Mouse (Mus musculus): ENCODE measurements at regions not wholly inside any gene's neighbourhood (a gene's known extent, or its start where the extent isn't known, plus 50 kb on each side); places are given as distances from the start of the nearest gene placed in this dataset.
"Not testable (repeated sequence)": the region's sequence is repeated elsewhere in the genome, so short reads cannot be mapped to it uniquely, and the experiment has no call there.

DNA sequence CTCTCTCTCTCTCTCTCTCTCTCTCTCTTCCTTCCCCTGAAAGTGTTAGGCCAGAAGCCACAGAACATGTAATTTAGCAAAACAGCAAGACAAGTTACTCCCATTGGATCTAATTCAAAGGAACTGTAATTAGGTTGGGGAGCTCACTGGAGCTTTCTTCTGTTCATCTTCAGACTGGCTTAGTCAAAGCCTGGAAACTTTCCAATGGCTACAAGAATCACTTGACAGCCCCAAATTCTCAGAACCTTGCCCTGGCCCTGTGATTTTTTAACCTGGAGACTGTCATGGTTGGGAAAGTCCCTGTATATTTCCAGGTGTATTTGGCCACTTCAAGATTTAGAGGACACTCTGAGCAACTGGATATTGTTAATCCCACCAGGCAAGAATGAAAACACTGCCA, 381.2 kb downstream of the Arl4a start:
- Histone ChIP-seq H3K4me3 (ENCODE audit: insufficient read depth, low read length) (no peak overlapping the region), H3K4me1 (ENCODE audit: control insufficient read depth, insufficient read depth, low read length) (no peaks in the 10 kb centered on the region), H3K27ac (ENCODE audit: insufficient read depth, low read length) (no peak overlapping the region)
- TF ChIP-seq POLR2A (IDR thresholded peaks at IDR 0.05; ENCODE audit: low read depth, low read length) (no peak), CTCF (IDR thresholded peaks at IDR 0.05; ENCODE audit: borderline replicate concordance, insufficient read depth, low read length) (no peak)

DNA sequence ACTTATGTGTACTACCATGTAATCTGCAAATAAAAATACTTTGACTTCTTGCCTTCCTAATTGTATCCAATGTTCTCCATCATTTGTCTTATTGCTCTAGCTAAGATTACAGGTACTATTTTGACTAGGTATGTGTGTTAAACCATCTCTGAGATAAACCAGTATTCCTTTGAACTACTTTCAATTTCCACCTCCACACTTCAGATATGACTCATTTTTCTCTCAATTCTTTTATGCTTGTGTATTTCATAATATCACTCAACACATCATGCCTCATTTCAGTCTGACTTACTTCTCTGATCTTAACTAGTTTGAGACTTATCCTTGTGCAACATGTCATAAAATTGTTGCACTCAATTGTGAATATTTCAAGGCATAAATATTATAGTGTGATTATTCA, 388.9 kb downstream of the Arl4a start:
- Histone ChIP-seq H3K27ac (ENCODE audit: insufficient read depth, low read length) (no peak overlapping the region), H3K4me3 (ENCODE audit: insufficient read depth, low read length) (no peak overlapping the region), H3K4me1 (ENCODE audit: control insufficient read depth, insufficient read depth, low read length) (no peaks in the 10 kb centered on the region)
- no peak for TF ChIP-seq CTCF (IDR thresholded peaks at IDR 0.05; ENCODE audit: borderline replicate concordance, insufficient read depth, low read length)
- TF ChIP-seq POLR2A (IDR thresholded peaks at IDR 0.05; ENCODE audit: low read depth, low read length), result no peak

DNA sequence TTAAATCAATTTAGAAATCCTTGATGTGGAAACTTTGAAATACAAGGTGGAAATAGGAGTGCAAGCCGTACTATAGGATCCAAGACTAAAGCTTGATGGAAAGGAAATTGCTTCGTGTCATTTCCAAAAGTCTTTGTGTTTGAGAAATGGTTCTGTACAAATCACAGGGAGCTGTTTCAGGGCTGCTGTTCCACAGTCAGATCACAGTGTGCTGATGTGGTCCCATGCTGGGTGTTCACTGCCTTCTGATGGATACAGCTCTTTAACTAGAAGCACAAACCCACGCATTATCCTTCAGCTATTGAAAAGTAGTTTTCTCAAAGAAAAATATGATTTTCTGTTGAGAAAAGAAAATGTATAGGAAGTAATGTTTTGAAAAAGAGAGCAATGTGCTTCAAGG, 391.3 kb downstream of the Arl4a start:
- H3K4me3 ChIP-seq (ENCODE audit: insufficient read depth, low read length), result no peak overlapping the region
- H3K4me1 ChIP-seq (ENCODE audit: control insufficient read depth, insufficient read depth, low read length), result no peaks in the 10 kb centered on the region
- H3K27ac ChIP-seq (ENCODE audit: insufficient read depth, low read length), result no peak overlapping the region
- TF ChIP-seq CTCF (IDR thresholded peaks at IDR 0.05; ENCODE audit: borderline replicate concordance, insufficient read depth, low read length) (no peak), POLR2A (IDR thresholded peaks at IDR 0.05; ENCODE audit: low read depth, low read length) (no peak)

DNA sequence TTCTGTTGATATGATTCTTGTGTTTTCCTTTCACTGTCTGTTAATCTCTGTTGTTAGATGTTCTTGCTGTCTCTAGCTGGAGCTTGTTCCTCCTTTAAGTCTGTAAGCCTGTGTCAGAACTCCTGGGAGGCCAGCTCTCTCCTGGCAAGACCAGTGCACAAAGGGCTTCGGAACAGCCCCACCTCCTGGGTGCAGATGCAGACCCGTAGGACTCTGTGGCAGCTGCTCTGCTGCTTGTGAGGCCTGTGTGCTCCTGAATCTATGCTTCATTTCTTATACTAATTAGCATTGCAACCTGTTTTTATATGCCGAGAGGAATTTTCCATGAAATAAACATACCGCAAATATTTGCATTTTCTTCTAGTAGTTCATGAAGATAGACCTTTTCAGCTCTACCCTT, 392.2 kb downstream of the Arl4a start:
- TF ChIP-seq POLR2A (IDR thresholded peaks at IDR 0.05; ENCODE audit: low read depth, low read length) (no peak), CTCF (IDR thresholded peaks at IDR 0.05; ENCODE audit: borderline replicate concordance, insufficient read depth, low read length) (no peak)
- Histone ChIP-seq H3K4me3 (ENCODE audit: insufficient read depth, low read length) (no peak overlapping the region), H3K27ac (ENCODE audit: insufficient read depth, low read length) (no peak overlapping the region), H3K4me1 (ENCODE audit: control insufficient read depth, insufficient read depth, low read length) (no peaks in the 10 kb centered on the region)

DNA sequence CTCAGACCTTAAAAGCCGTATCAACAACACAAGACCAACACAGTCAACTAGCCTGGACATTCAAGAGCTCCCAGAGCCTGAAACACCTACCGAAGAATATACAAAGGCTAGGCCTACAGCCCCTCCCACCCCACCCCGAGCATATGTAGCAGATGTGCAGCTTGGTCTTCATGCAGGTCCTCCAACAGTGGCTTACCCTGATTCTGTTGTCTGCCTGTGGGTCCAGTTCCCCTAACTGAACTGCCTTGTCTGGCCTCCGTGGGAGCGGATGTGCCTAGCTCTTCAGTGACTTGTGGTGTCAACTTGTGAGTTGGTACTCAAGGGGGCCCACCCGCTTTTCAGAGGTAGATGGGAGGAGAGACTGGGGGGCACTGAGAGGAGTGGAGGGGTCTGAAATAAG, 398.6 kb downstream of the Arl4a start:
- Histone ChIP-seq H3K27ac (ENCODE audit: insufficient read depth, low read length) (no peak overlapping the region), H3K4me1 (ENCODE audit: control insufficient read depth, insufficient read depth, low read length) (no peaks in the 10 kb centered on the region), H3K4me3 (ENCODE audit: insufficient read depth, low read length) (no peak overlapping the region)
- TF ChIP-seq CTCF (IDR thresholded peaks at IDR 0.05; ENCODE audit: borderline replicate concordance, insufficient read depth, low read length) (no peak), POLR2A (IDR thresholded peaks at IDR 0.05; ENCODE audit: low read depth, low read length) (no peak)

DNA sequence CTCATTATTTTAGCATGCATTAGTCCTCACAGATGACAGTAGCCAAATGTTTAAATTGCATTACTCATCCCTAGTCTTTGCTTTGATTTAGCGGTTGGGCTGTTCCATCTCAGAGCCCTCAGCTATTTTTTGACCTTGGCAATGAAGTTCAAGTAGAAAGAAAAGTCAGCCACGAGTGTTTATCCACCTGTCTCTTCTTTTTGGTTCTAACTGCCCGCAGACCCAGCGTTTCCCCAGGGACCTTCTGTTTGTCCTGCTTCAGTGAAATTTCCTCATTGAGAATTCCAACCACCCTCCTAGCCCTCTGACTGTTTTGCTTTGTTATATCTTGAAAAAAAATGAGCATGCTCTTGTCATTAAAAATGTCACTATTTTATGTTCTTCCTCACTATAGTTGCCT, 403.5 kb downstream of the Arl4a start:
- no peak overlapping the region for H3K27ac ChIP-seq (ENCODE audit: insufficient read depth, low read length)
- no peaks in the 10 kb centered on the region for H3K4me1 ChIP-seq (ENCODE audit: control insufficient read depth, insufficient read depth, low read length)
- no peak for TF ChIP-seq CTCF (IDR thresholded peaks at IDR 0.05; ENCODE audit: borderline replicate concordance, insufficient read depth, low read length)
- TF ChIP-seq POLR2A (IDR thresholded peaks at IDR 0.05; ENCODE audit: low read depth, low read length), result no peak
- no peak overlapping the region for H3K4me3 ChIP-seq (ENCODE audit: insufficient read depth, low read length)

DNA sequence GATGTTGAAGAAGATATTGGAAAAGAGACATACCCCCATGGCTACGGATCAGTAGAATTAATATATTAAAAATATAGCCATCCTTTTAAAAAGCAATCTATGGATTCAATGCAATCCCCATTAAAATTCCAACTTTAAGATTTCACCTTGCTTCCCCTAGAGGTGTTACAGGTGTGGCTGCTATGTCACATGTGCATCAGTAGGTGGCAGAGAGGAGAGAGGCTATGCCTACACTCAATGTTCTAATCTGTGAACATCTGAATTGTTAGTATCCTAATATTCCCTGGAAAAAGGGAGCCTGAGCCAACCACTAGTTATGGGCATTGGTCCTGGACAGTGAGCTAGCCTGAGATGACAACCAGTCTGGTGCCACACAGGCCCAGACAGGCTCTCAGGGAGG, 416.6 kb downstream of the Arl4a start:
- no peak for TF ChIP-seq POLR2A (IDR thresholded peaks at IDR 0.05; ENCODE audit: low read depth, low read length)
- TF ChIP-seq CTCF (IDR thresholded peaks at IDR 0.05; ENCODE audit: borderline replicate concordance, insufficient read depth, low read length), result no peak
- Histone ChIP-seq H3K4me3 (ENCODE audit: insufficient read depth, low read length) (no peak overlapping the region), H3K27ac (ENCODE audit: insufficient read depth, low read length) (no peak overlapping the region)

DNA sequence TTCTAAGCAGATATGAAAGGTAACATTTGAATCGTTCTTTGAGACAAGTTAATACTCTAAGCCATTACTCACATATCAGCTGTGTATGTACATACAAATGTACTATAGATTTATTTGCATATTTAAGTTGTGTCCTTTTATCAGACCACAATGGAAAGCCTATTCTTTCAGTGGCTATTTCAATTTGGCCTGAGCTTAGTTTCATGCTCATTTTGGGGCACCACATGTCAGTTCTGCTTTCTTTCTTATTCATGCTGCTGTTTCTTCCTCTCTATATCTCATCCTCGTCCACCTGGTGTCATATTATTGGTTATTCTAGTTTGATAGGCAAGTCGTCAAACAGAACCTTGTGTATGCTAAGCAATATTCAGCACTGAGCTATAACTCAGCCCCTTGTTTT, 432.5 kb downstream of the Arl4a start:
- H3K4me3 ChIP-seq (ENCODE audit: insufficient read depth, low read length), result no peak overlapping the region
- no peaks in the 10 kb centered on the region for H3K4me1 ChIP-seq (ENCODE audit: control insufficient read depth, insufficient read depth, low read length)
- TF ChIP-seq CTCF (IDR thresholded peaks at IDR 0.05; ENCODE audit: borderline replicate concordance, insufficient read depth, low read length) (no peak), POLR2A (IDR thresholded peaks at IDR 0.05; ENCODE audit: low read depth, low read length) (no peak)
- no peak overlapping the region for H3K27ac ChIP-seq (ENCODE audit: insufficient read depth, low read length)

More for the DNA sequence above, 416.6 kb downstream of the Arl4a start:
- H3K4me1 ChIP-seq (ENCODE audit: control insufficient read depth, insufficient read depth, low read length), result no peaks in the 10 kb centered on the region

DNA sequence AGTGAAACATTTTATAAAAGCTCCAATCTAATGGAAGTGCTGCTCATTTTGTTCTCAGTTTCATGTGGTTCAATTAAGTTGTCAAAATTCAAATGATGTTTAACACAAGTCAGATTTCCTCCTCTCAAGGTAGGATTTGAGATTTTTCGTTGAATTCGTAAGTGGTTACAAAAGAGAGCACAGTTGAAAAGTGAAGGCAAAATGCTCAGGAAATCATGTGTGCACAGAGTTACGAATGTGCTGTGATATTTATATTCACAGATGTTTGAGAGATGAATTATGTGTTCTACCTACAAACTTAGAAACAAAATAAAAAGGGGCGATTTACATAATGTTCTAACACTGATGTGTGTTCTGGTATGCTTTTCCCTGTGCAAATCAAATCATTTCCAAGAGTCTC, 433.1 kb downstream of the Arl4a start:
- Histone ChIP-seq H3K4me1 (ENCODE audit: control insufficient read depth, insufficient read depth, low read length) (no peaks in the 10 kb centered on the region), H3K27ac (ENCODE audit: insufficient read depth, low read length) (no peak overlapping the region), H3K4me3 (ENCODE audit: insufficient read depth, low read length) (no peak overlapping the region)
- TF ChIP-seq POLR2A (IDR thresholded peaks at IDR 0.05; ENCODE audit: low read depth, low read length) (no peak), CTCF (IDR thresholded peaks at IDR 0.05; ENCODE audit: borderline replicate concordance, insufficient read depth, low read length) (no peak)

DNA sequence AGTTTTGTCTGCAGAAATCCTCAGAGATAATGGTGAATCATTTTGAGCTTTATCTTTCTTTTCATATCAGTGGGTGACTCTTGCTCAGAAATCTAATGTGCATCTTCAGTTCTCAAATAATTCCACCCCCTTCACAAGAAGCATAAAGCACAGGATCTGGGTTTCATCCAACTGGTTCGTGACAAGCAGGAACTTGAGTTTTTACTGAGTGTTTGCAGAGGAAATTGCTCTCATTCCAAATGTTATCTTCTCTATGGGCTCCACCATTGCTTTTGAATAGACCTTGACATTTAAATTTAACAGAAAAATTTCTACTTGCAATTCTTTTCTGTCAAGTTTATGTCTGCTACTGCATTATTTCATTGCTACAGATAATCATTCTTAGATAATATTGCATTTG, 443.1 kb downstream of the Arl4a start:
- no peak overlapping the region for H3K4me3 ChIP-seq (ENCODE audit: insufficient read depth, low read length)
- no peak for TF ChIP-seq POLR2A (IDR thresholded peaks at IDR 0.05; ENCODE audit: low read depth, low read length)
- no peak for TF ChIP-seq CTCF (IDR thresholded peaks at IDR 0.05; ENCODE audit: borderline replicate concordance, insufficient read depth, low read length)
- H3K4me1 ChIP-seq (ENCODE audit: control insufficient read depth, insufficient read depth, low read length), result no peaks in the 10 kb centered on the region
- H3K27ac ChIP-seq (ENCODE audit: insufficient read depth, low read length), result no peak overlapping the region

DNA sequence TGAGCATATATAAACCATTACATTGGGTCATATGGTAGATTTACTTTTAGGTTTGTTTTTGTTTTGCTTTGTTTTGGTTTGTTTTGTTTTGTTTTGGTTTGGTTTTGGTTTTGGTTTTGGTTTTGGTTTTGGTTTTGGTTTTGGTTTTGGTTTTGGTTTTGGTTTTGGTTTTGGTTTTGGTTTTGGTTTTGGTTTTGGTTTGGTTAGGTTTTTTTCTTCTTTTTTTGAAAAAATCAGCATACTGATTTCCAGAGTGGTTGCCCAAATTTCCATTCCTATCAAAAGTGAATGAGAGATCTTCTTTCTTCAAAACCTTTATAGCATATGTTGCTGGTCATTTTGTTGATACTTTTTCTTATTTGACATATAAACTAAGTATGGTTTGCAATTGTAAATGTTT, 444.0 kb downstream of the Arl4a start:
- not testable (repeated sequence) for H3K4me1 ChIP-seq (ENCODE audit: control insufficient read depth, insufficient read depth, low read length); H3K4me3 ChIP-seq (ENCODE audit: insufficient read depth, low read length); H3K27ac ChIP-seq (ENCODE audit: insufficient read depth, low read length)

Measured in embryonic fibroblast, embryonic 13.5 days (primary cell).